Mouse (Mus musculus) heart, embryonic 13.5 days (tissue): ENCODE data around the gene Tmprss12. TPM values are rescaled to one million over a fixed set of nuclear protein-coding genes. Genes with fewer than 3 reads are reported as not detected.
"Not testable (repeated sequence)": the region's sequence is repeated elsewhere in the genome, so short reads cannot be mapped to it uniquely, and the experiment has no call there.

Experiments
- ATAC-seq: fragments of 200-750 bp; cut with Nextera tagmentation; 2 replicates; pipeline ENCODE4 v1.8.0; 2017; ENCODE audit warnings: moderate TSS enrichment; ENCODE audit not compliant: insufficient number of reproducible peaks, low FRiP score, low TSS enrichment; ENCODE audit errors: extremely low read depth
- H3K27ac ChIP-seq: fragments of 300-500 bp; sonication (generic); replicated peaks from 2 replicates; pipeline ENCODE4 v1.5.1; 2015; ENCODE audit warnings: moderate library complexity, mild to moderate bottlenecking, inconsistent platforms
- H3K27me3 ChIP-seq: fragments of 300-500 bp; sonication (generic); replicated peaks from 2 replicates; pipeline ENCODE4 v1.6.1; 2015; ENCODE audit warnings: mild to moderate bottlenecking, inconsistent platforms
- H3K36me3 ChIP-seq: fragments of 300-500 bp; sonication (generic); 2 replicates; pipeline ENCODE4 v1.6.1; 2015; ENCODE audit warnings: mild to moderate bottlenecking, inconsistent platforms
- H3K4me1 ChIP-seq: fragments of 300-500 bp; sonication (generic); 2 replicates; pipeline ENCODE4 v1.6.1; 2015; ENCODE audit warnings: inconsistent platforms
- H3K4me2 ChIP-seq: fragments of 300-500 bp; sonication (generic); 2 replicates; pipeline ENCODE4 v1.6.1; 2015; ENCODE audit warnings: inconsistent platforms, mild to moderate bottlenecking, moderate library complexity
- H3K4me3 ChIP-seq: fragments of 300-500 bp; sonication (generic); 2 replicates; pipeline ENCODE4 v1.5.1; 2015; ENCODE audit warnings: moderate library complexity, mild to moderate bottlenecking, inconsistent platforms
- H3K9ac ChIP-seq: fragments of 300-500 bp; sonication (generic); 2 replicates; pipeline ENCODE4 v1.6.1; 2015; ENCODE audit warnings: inconsistent platforms, mild to moderate bottlenecking, moderate library complexity
- H3K9me3 ChIP-seq: fragments of 300-500 bp; sonication (generic); 2 replicates; pipeline ENCODE4 v1.6.1; 2016; ENCODE audit warnings: inconsistent platforms
- WGBS: fragments of 180-500 bp; shearing (Covaris S2); methylation state at CpG from one replicate; pipeline ENCODE4 v1.1.7; 2015; ENCODE audit warnings: mixed read lengths; 5-methylcytosine and 5-hydroxymethylcytosine counted together
- polyA plus RNA-seq: library from polyadenylated mRNA; unstranded; fragments of >200 nt; fragmentation: Nextera tagmentation; extraction: Ambion mirVana; gene quantifications from 2 replicates; pipeline ENCODE4 v1.2.1, GENCODE M21; 2015

Gene Tmprss12
- polyA plus RNA-seq, 1 experiment from 2014 or later, result not detected

GRCm38 (mm10) chr15:100258646-100259425 lies 21.8 kb upstream of the Tmprss12 start:
- ATAC-seq, result no peak
- Histone ChIP-seq H3K9ac (no peak overlapping the region), H3K27me3 (no peaks in the 10 kb centered on the region), H3K9me3 (no peaks in the 10 kb centered on the region), H3K27ac (no peak overlapping the region), H3K4me3 (no peak overlapping the region), H3K4me2 (no peak overlapping the region), H3K36me3 (peaks cover 75% of the 10 kb centered on the region), H3K4me1 (no peaks in the 10 kb centered on the region)
- WGBS, result 93% methylated on average over 7 of the region's 7 CpGs

- ATAC-seq, H3K4me3 ChIP-seq, H3K27ac ChIP-seq, H3K9ac ChIP-seq, H3K9me3 ChIP-seq, H3K4me1 ChIP-seq, H3K27me3 ChIP-seq, H3K4me2 ChIP-seq: not testable (repeated sequence)
- 95% methylated on average over 5 of the region's 7 CpGs for WGBS
- peaks cover 60% of the 10 kb centered on the region for H3K36me3 ChIP-seq
Measured at GRCm38 (mm10) chr15:100260351-100260750, 20.3 kb upstream of the Tmprss12 start.

DNA sequence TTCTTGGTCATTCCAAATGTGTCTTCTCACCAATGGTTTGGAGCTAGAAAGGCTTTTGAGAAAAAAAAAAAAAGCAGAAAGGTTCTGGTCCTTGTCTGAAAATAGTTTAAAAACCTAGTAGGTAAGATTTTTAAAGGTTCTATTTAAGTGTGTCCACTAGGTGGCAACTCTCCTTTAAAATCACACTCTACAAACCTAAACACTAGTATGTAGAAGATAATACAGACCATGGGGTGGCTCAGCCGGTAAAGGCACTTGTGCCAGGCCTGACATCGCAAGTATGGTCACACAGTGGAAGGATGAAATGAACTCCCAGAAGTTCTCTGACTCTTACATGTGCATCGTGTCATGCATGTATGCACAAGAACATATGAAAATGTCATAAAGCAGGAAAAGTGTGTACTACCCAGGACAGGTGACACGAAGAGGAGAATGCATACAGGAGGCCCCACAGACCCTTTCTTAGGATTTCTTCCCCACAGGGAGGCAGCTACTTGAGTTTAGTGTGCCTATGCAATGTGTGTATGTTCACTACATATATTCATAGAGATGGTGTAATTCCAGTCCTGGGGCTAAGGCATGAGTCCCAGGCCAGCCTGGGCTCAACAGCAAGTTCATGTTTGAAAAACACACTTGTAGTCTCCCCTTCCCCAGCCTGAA lies 17.3 kb upstream of the Tmprss12 start:
- H3K9ac ChIP-seq, result no peak overlapping the region
- 29% methylated on average over 4 of the region's 4 CpGs for WGBS
- H3K9me3 ChIP-seq, result no peaks in the 10 kb centered on the region
- H3K27ac ChIP-seq, result no peak overlapping the region
- ATAC-seq, result no peak
- no peak overlapping the region for H3K4me2 ChIP-seq
- H3K27me3 ChIP-seq, result no peaks in the 10 kb centered on the region
- H3K36me3 ChIP-seq, result peaks cover 30% of the 10 kb centered on the region
- H3K4me3 ChIP-seq, result no peak overlapping the region
- H3K4me1 ChIP-seq, result no peaks in the 10 kb centered on the region

GRCm38 (mm10) chr15:100265586-100266325 lies 14.9 kb upstream of the Tmprss12 start:
- 72% methylated on average over 4 of the region's 5 CpGs for WGBS
- no peak overlapping the region for H3K4me3 ChIP-seq
- H3K4me1 ChIP-seq, result no peaks in the 10 kb centered on the region
- no peak overlapping the region for H3K27ac ChIP-seq
- no peak for ATAC-seq
- peaks cover 14% of the 10 kb centered on the region for H3K36me3 ChIP-seq
- peaks cover 15% of the 10 kb centered on the region; the same call in 1 of the 2 replicates for H3K27me3 ChIP-seq
- H3K4me2 ChIP-seq, result no peak overlapping the region
- no peaks in the 10 kb centered on the region; the same call in 1 of the 2 replicates for H3K9me3 ChIP-seq
- H3K9ac ChIP-seq, result no peak overlapping the region

DNA sequence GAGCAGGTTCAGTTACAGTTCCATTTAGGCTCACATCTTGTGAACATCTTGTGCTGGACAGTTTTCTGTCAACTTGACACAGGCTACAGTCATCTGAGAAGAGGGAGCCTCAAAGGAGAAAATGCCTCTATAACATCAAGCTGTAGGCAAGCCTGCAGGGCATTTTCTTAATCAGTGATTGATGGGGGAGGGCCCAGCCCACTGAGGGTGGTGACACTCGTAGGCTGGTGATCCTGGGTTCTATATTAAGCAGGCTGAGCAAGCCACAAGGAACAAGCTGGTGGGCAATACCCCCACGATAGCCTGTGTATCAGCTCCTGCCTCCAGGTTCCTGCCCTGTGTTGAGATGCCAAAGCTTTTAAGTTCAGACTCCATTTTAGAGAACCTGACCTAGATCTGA lies 11.7 kb upstream of the Tmprss12 start:
- no peaks in the 10 kb centered on the region for H3K36me3 ChIP-seq
- ATAC-seq, result no peak
- no peak overlapping the region for H3K4me2 ChIP-seq
- H3K9ac ChIP-seq, result no peak overlapping the region
- H3K27ac ChIP-seq, result no peak overlapping the region
- no peak overlapping the region for H3K4me3 ChIP-seq
- 66% methylated on average over 2 of the region's 2 CpGs for WGBS
- no peaks in the 10 kb centered on the region for H3K4me1 ChIP-seq
- H3K9me3 ChIP-seq, result no peaks in the 10 kb centered on the region; the same call in 1 of the 2 replicates
- H3K27me3 ChIP-seq, result peaks cover 21% of the 10 kb centered on the region; the same call in 1 of the 2 replicates

- no peak for ATAC-seq
- Histone ChIP-seq H3K9ac (no peak overlapping the region), H3K36me3 (no peaks in the 10 kb centered on the region), H3K4me1 (no peaks in the 10 kb centered on the region), H3K4me2 (peak overlapping the region; percentile 31), H3K27me3 (peaks cover 21% of the 10 kb centered on the region; the same call in 1 of the 2 replicates), H3K4me3 (0 out of 2 replicates have a peak overlapping the region, but pooled peaks have one; percentile 4), H3K27ac (no peak overlapping the region), H3K9me3 (no peaks in the 10 kb centered on the region; the same call in 1 of the 2 replicates)
- 17% methylated on average over 9 of the region's 9 CpGs for WGBS
Measured at GRCm38 (mm10) chr15:100269776-100270175, 10.9 kb upstream of the Tmprss12 start.

DNA sequence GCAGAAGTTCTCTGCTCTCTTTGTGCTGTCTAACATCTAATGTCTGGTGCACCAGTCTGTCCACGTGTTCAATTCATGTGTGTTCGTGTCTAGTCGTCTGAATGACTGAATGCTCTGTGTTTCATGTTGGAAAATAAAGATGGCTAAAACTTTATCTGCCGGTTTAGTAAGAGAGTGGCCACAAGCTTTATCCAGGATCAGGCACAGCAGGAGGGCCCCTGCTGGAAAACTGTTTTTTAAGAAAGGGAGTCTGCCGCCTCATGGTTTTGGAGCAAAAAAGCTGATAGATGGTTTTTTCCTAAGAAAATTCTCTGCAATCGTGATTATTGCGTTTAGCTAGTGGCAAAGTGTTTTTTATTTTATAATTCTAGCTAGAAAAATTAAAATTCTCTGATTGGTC lies 10.0 kb upstream of the Tmprss12 start:
- peaks cover 21% of the 10 kb centered on the region; the same call in 1 of the 2 replicates for H3K27me3 ChIP-seq
- not testable (repeated sequence) for H3K36me3 ChIP-seq, H3K4me2 ChIP-seq, H3K27ac ChIP-seq, ATAC-seq, H3K9ac ChIP-seq, H3K9me3 ChIP-seq, H3K4me1 ChIP-seq, H3K4me3 ChIP-seq
- 37% methylated on average over 7 of the region's 7 CpGs for WGBS

DNA sequence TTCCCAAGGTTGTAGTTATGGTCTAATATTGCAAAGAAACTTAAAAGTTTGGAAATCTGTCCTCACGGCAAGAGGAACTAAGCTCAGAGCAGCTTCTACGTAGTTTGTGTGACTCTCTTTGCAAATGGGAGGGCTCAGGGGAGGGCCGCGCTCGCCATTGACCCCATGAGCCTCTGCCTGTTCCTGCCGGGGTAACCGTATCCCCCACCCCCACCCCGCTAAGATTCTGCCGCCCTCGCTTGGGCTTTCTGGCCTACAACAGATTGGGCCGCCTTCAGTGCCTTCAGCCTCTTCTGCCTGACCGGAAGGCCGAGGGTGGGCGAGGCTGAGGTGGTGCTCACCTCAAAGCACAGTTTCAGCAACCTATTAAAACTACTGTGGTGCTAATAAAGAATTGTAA lies 9.2 kb upstream of the Tmprss12 start:
- no peak overlapping the region for H3K4me2 ChIP-seq
- H3K9me3 ChIP-seq, result no peaks in the 10 kb centered on the region; the same call in 1 of the 2 replicates
- peaks cover 21% of the 10 kb centered on the region; the same call in 1 of the 2 replicates for H3K27me3 ChIP-seq
- no peak overlapping the region for H3K27ac ChIP-seq
- WGBS, result 70% methylated on average over 14 of the region's 14 CpGs
- H3K36me3 ChIP-seq, result no peaks in the 10 kb centered on the region
- no peak for ATAC-seq
- no peak overlapping the region for H3K9ac ChIP-seq
- H3K4me3 ChIP-seq, result no peak overlapping the region
- H3K4me1 ChIP-seq, result no peaks in the 10 kb centered on the region

GRCm38 (mm10) chr15:100273791-100274308 lies 6.8 kb upstream of the Tmprss12 start:
- ATAC-seq, H3K4me2 ChIP-seq, H3K4me3 ChIP-seq, H3K9ac ChIP-seq, H3K4me1 ChIP-seq, H3K9me3 ChIP-seq, H3K27ac ChIP-seq, H3K36me3 ChIP-seq: not testable (repeated sequence)
- H3K27me3 ChIP-seq, result peaks cover 21% of the 10 kb centered on the region; the same call in 1 of the 2 replicates
- 78% methylated on average over 4 of the region's 4 CpGs for WGBS

- WGBS, result 78% methylated on average over 7 of the region's 7 CpGs
- H3K9ac ChIP-seq, result no peak overlapping the region
- H3K4me3 ChIP-seq, result no peak overlapping the region
- no peaks in the 10 kb centered on the region for H3K4me1 ChIP-seq
- ATAC-seq, result no peak
- H3K4me2 ChIP-seq, result no peak overlapping the region
- H3K27ac ChIP-seq, result no peak overlapping the region
- H3K9me3 ChIP-seq, result peaks cover 4% of the 10 kb centered on the region; the same call in 1 of the 2 replicates
- no peaks in the 10 kb centered on the region for H3K36me3 ChIP-seq
- peaks cover 14% of the 10 kb centered on the region; the same call in 1 of the 2 replicates for H3K27me3 ChIP-seq
Measured at GRCm38 (mm10) chr15:100274790-100275559, 5.7 kb upstream of the Tmprss12 start.
